Mouse (Mus musculus): ENCODE measurements around the gene Sipa1l2.

DNA sequence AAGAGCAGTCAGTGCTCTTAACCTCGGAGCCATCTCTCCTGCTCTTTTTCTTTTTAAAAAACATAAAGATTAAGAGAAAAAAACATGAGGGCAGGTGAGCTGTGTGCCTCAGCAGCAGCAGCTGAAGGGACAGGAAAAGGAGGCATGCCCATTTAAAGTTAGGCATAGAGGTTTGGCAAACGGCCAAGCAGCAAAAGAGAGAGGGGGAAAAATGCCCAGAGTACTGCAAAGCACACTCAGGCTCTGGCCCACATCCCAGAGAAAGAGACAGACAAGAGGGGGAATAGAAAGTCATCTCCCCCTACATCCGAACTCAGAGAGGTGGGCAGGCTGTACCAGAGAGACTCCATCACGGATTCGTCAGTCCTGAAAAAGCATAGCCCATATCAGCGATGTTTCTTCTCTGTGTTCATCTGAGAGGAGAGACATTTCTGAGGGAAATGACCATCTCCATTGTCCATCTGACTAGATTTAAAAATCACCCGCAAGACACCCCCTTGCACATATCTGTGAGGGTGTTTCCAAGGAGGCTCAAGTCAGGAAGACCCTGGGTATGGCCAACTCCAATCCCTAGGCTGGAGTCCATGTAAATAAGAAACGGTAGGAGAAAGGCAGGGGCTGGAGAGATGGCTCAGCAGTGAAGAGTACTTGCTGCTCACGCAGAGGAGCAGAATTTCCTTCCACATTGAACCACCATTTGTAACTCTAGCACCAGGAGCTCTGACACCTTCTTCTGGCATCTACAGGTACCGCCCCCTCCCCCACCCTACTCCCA, 41.6 kb upstream of the Sipa1l2 start:
- TF ChIP-seq CTCF (IDR thresholded peaks at IDR 0.05; ENCODE audit: low read depth, low read length): no peak
- TF ChIP-seq POLR2AphosphoS5 (IDR thresholded peaks at IDR 0.05; ENCODE audit: insufficient replicate concordance, low read depth, low read length): no peak
- no peak for TF ChIP-seq GATA1 (IDR thresholded peaks at IDR 0.05; ENCODE audit: borderline replicate concordance, low read length)
